Mouse (Mus musculus): ENCODE data around the gene E2f8.

DNA sequence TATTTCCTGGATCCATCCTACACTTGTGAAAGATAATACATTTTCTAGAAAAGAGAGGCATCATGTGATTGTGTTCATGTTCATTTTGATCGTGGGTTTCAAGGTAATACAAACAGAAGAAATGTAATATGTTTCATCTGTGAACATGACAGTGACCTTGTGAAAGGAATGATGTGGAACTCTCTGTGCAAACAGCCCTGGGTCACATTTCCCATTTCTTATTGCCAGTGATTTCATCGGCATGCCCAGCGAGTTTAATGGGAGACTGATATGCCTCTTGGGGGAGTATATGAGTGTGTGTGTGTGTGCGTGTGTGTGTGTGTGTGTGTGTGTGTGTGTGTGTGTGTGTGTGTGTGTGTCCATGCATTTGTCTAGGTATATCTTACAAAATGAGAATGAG lies 39.9 kb downstream of the E2f8 start:
- TF ChIP-seq EP300 (IDR thresholded peaks at IDR 0.05; ENCODE audit: low read depth) (no peak), CTCF (IDR thresholded peaks at IDR 0.05; ENCODE audit: low read depth) (no peak)
